Mouse (Mus musculus): ENCODE measurements around the gene Pnma5.

Gene Pnma5

GRCm38 (mm10) chrX:72986841-72987519 is 49.9 kb downstream of the Pnma5 start, which contains the start of gene Zfp185:
Gene Zfp185, plus strand, starts transcription at chrX:72987339.
- DNase-seq (ENCODE audit: low read depth, low spot score): peak; percentile 54

GRCm38 (mm10) chrX:72985607-72986006 is 51.3 kb downstream of the Pnma5 start:
- no peak for DNase-seq (ENCODE audit: low read depth, low spot score)

Measured in WW6 (cell line).